Mouse (Mus musculus) adrenal gland, postnatal 25 days (tissue): ENCODE measurements at regions not wholly inside any gene's neighbourhood (a gene's known extent, or its start where the extent isn't known, plus 50 kb on each side); places are given as distances from the start of the nearest gene placed in this dataset.

ENCODE experiments used
- DNase-seq: peaks from one replicate; pipeline ENCODE4 v3.0.0; 2021; ENCODE audit warnings: mixed read lengths

- no peak for DNase-seq
Observed at GRCm38 (mm10) chr9:23064811-23065210, 158.1 kb upstream of the Bmper start.

GRCm38 (mm10) chr9:23068101-23068791 is 154.6 kb upstream of the Bmper start:
- no peak for DNase-seq

- DNase-seq: no peak
Observed at GRCm38 (mm10) chr9:23069161-23069560, 153.7 kb upstream of the Bmper start.

GRCm38 (mm10) chr9:23071006-23071405 is 151.9 kb upstream of the Bmper start:
- DNase-seq: no peak

- DNase-seq: no peak
Observed at GRCm38 (mm10) chr9:23072741-23073140, 150.1 kb upstream of the Bmper start.

- DNase-seq: peak; percentile 92
Observed at GRCm38 (mm10) chr9:23083562-23083961, 139.3 kb upstream of the Bmper start.

GRCm38 (mm10) chr9:23089339-23089738 is 133.5 kb upstream of the Bmper start:
- DNase-seq: no peak

- no peak for DNase-seq
Observed at GRCm38 (mm10) chr9:23097134-23097789, 125.6 kb upstream of the Bmper start.

- no peak for DNase-seq
Observed at GRCm38 (mm10) chr9:23101584-23101983, 121.3 kb upstream of the Bmper start.

- peak; percentile 8 for DNase-seq
Observed at GRCm38 (mm10) chr9:23101990-23102796, 120.7 kb upstream of the Bmper start.

- DNase-seq: no peak
Observed at GRCm38 (mm10) chr9:23111500-23111899, 111.4 kb upstream of the Bmper start.

- peak; percentile 53 for DNase-seq
Observed at GRCm38 (mm10) chr9:23115026-23115425, 107.8 kb upstream of the Bmper start.

- DNase-seq: no peak
Observed at GRCm38 (mm10) chr9:23115540-23115939, 107.3 kb upstream of the Bmper start.

- no peak for DNase-seq
Observed at GRCm38 (mm10) chr9:23116311-23116710, 106.6 kb upstream of the Bmper start.

GRCm38 (mm10) chr9:23119811-23120210 is 103.1 kb upstream of the Bmper start:
- no peak for DNase-seq

- no peak for DNase-seq
Observed at GRCm38 (mm10) chr9:23120814-23121213, 102.1 kb upstream of the Bmper start.

GRCm38 (mm10) chr9:23122524-23122923 is 100.4 kb upstream of the Bmper start:
- DNase-seq: no peak

- DNase-seq: no peak
Observed at GRCm38 (mm10) chr9:23123452-23123851, 99.4 kb upstream of the Bmper start.

- DNase-seq: no peak
Observed at GRCm38 (mm10) chr9:23125761-23126704, 96.8 kb upstream of the Bmper start.

GRCm38 (mm10) chr9:23127338-23128017 is 95.4 kb upstream of the Bmper start:
- DNase-seq: no peak

GRCm38 (mm10) chr9:23128018-23128369 is 94.9 kb upstream of the Bmper start:
- no peak for DNase-seq

- no peak for DNase-seq
Observed at GRCm38 (mm10) chr9:23134006-23134405, 88.9 kb upstream of the Bmper start.
